Mouse (Mus musculus) intestine, postnatal 0 days (tissue): ENCODE measurements around the gene Fam81a. TPM values are rescaled to one million over a fixed set of nuclear protein-coding genes. Genes with fewer than 3 reads are reported as not detected.
A peak's percentile ranks its signal among the peaks of the same experiment; 100 is the strongest.

Source experiments
- ATAC-seq: fragments of 200-750 bp; cut with Nextera tagmentation; 2 replicates; pipeline ENCODE4 v1.8.0; 2017; ENCODE audit warnings: mild to moderate bottlenecking, moderate TSS enrichment, moderate library complexity
- H3K27ac ChIP-seq: fragments of 300-500 bp; sonication (generic); 2 replicates; pipeline ENCODE4 v1.5.1; 2014; ENCODE audit warnings: mild to moderate bottlenecking, low read depth, low read length, moderate library complexity
- H3K27me3 ChIP-seq: fragments of 300-500 bp; sonication (generic); replicated peaks from 2 replicates; pipeline ENCODE4 v1.6.1; 2014; ENCODE audit warnings: low read length, mixed read lengths; ENCODE audit not compliant: control insufficient read depth, insufficient read depth
- H3K36me3 ChIP-seq: fragments of 300-500 bp; sonication (generic); 2 replicates; pipeline ENCODE4 v1.6.1; 2014; ENCODE audit warnings: mild to moderate bottlenecking, moderate library complexity; ENCODE audit not compliant: control insufficient read depth, insufficient read depth
- H3K4me1 ChIP-seq: fragments of 300-500 bp; sonication (generic); replicated peaks from 2 replicates; pipeline ENCODE4 v1.6.1; 2014; ENCODE audit warnings: antibody characterized with exemption, low read length, mixed read lengths; ENCODE audit not compliant: control insufficient read depth, insufficient read depth
- H3K4me2 ChIP-seq: fragments of 300-500 bp; sonication (generic); replicated peaks from 2 replicates; pipeline ENCODE4 v1.6.1; 2014; ENCODE audit warnings: low read depth, mild to moderate bottlenecking, moderate library complexity
- H3K4me3 ChIP-seq: fragments of 300-500 bp; sonication (generic); 2 replicates; pipeline ENCODE4 v1.5.1; 2014; ENCODE audit warnings: low read depth, low read length
- H3K9ac ChIP-seq: fragments of 300-500 bp; sonication (generic); 2 replicates; pipeline ENCODE4 v1.6.1; 2014; ENCODE audit warnings: mild to moderate bottlenecking, low read depth, low read length
- H3K9me3 ChIP-seq: fragments of 300-500 bp; sonication (generic); 2 replicates; pipeline ENCODE4 v1.6.1; 2016; ENCODE audit warnings: mixed run types; ENCODE audit not compliant: control insufficient read depth
- CTCF ChIP-seq: sonication (generic); IDR thresholded peaks from 2 replicates; pipeline ENCODE4 v1.5.1; 2016; ENCODE audit warnings: low read depth, mild to moderate bottlenecking, control low read depth, antibody characterized with exemption, moderate library complexity
- WGBS: fragments of 180-500 bp; shearing (Covaris S2); extraction: QIAGEN DNeasy Blood & Tissue Kit; methylation state at CpG from one replicate; pipeline ENCODE4 v1.1.7; 2014; 5-methylcytosine and 5-hydroxymethylcytosine counted together
- polyA plus RNA-seq: library from polyadenylated mRNA; unstranded; fragments of >200 nt; fragmentation: Nextera tagmentation; extraction: Ambion mirVana; gene quantifications from 2 replicates; pipeline ENCODE4 v1.2.1, GENCODE M21; 2015

Fam81a gene
- polyA plus RNA-seq = 0.83 and 0.92 TPM in 2 replicates

GRCm38 (mm10) chr9:70142460-70142859, at the start of gene Fam81a:
TSS of gene Fam81a (minus strand) at chr9:70142560.
- H3K9ac ChIP-seq = 0 out of 2 replicates have a peak within 1 kb of the TSS, but pooled peaks have one; percentile 26
- ATAC-seq = no peak
- H3K27ac ChIP-seq = no peak within 1 kb of the TSS
- H3K36me3 ChIP-seq = no peaks in the 10 kb centered on the region
- WGBS = 65% methylated on average over 7 of the region's 7 CpGs
- peak within 1 kb of the TSS; percentile 52 for H3K4me3 ChIP-seq
- H3K9me3 ChIP-seq = no peaks in the 10 kb centered on the region
- H3K4me1 ChIP-seq = no peaks in the 10 kb centered on the region
- peak within 1 kb of the TSS; percentile 96 for H3K4me2 ChIP-seq
- H3K27me3 ChIP-seq = peaks cover 10% of the 10 kb centered on the region; the same call in 1 of the 2 replicates
- no peak for TF ChIP-seq CTCF

GRCm38 (mm10) chr9:70182639-70183038, 40.3 kb upstream of the Fam81a start:
- TF ChIP-seq CTCF = no peak
- no peak for ATAC-seq

GRCm38 (mm10) chr9:70181719-70182118, 39.4 kb upstream of the Fam81a start:
- Histone ChIP-seq H3K36me3 (no peaks in the 10 kb centered on the region), H3K9me3 (no peaks in the 10 kb centered on the region), H3K4me3 (no peak overlapping the region), H3K9ac (no peak overlapping the region), H3K4me1 (no peaks in the 10 kb centered on the region), H3K27me3 (no peaks in the 10 kb centered on the region), H3K4me2 (no peak overlapping the region), H3K27ac (no peak overlapping the region)
- no peak for TF ChIP-seq CTCF
- ATAC-seq = no peak
- 71% methylated on average over 12 of the region's 12 CpGs for WGBS

More at GRCm38 (mm10) chr9:70182639-70183038, 40.3 kb upstream of the Fam81a start:
- H3K4me1 ChIP-seq = no peaks in the 10 kb centered on the region
- H3K4me3 ChIP-seq = no peak overlapping the region
- no peaks in the 10 kb centered on the region for H3K36me3 ChIP-seq
- no peaks in the 10 kb centered on the region for H3K27me3 ChIP-seq
- H3K9ac ChIP-seq = no peak overlapping the region
- WGBS = 62% methylated on average over 7 of the region's 7 CpGs
- no peak overlapping the region for H3K4me2 ChIP-seq
- no peaks in the 10 kb centered on the region for H3K9me3 ChIP-seq
- H3K27ac ChIP-seq = no peak overlapping the region

GRCm38 (mm10) chr9:70176291-70176690, 33.9 kb upstream of the Fam81a start:
- no peak overlapping the region for H3K4me3 ChIP-seq

GRCm38 (mm10) chr9:70174896-70175295, 32.5 kb upstream of the Fam81a start:
- ATAC-seq = no peak
- Histone ChIP-seq H3K4me1 (no peaks in the 10 kb centered on the region), H3K36me3 (no peaks in the 10 kb centered on the region), H3K27ac (no peak overlapping the region), H3K4me3 (no peak overlapping the region), H3K9me3 (no peaks in the 10 kb centered on the region), H3K27me3 (no peaks in the 10 kb centered on the region), H3K4me2 (no peak overlapping the region), H3K9ac (no peak overlapping the region)
- TF ChIP-seq CTCF = no peak
- WGBS = 44% methylated on average over 6 of the region's 6 CpGs

More at GRCm38 (mm10) chr9:70176291-70176690, 33.9 kb upstream of the Fam81a start:
- H3K9ac ChIP-seq = no peak overlapping the region
- no peaks in the 10 kb centered on the region for H3K36me3 ChIP-seq
- no peaks in the 10 kb centered on the region for H3K27me3 ChIP-seq
- 75% methylated on average over 3 of the region's 3 CpGs for WGBS
- H3K4me2 ChIP-seq = no peak overlapping the region
- no peaks in the 10 kb centered on the region for H3K4me1 ChIP-seq
- no peak for ATAC-seq
- H3K9me3 ChIP-seq = no peaks in the 10 kb centered on the region
- no peak overlapping the region for H3K27ac ChIP-seq
- no peak for TF ChIP-seq CTCF

GRCm38 (mm10) chr9:70174291-70174848, 32.0 kb upstream of the Fam81a start:
- Histone ChIP-seq H3K9me3 (no peaks in the 10 kb centered on the region), H3K4me1 (no peaks in the 10 kb centered on the region), H3K4me3 (no peak overlapping the region), H3K9ac (no peak overlapping the region), H3K27ac (no peak overlapping the region), H3K27me3 (no peaks in the 10 kb centered on the region), H3K36me3 (no peaks in the 10 kb centered on the region), H3K4me2 (no peak overlapping the region)
- no peak for ATAC-seq
- no peak for TF ChIP-seq CTCF
- WGBS = 72% methylated on average over 4 of the region's 4 CpGs

GRCm38 (mm10) chr9:70168973-70169372, 26.6 kb upstream of the Fam81a start:
- Histone ChIP-seq H3K36me3 (no peaks in the 10 kb centered on the region), H3K4me3 (no peak overlapping the region), H3K27ac (no peak overlapping the region), H3K4me1 (no peaks in the 10 kb centered on the region), H3K4me2 (no peak overlapping the region), H3K9me3 (no peaks in the 10 kb centered on the region), H3K27me3 (no peaks in the 10 kb centered on the region), H3K9ac (no peak overlapping the region)
- 78% methylated on average over 7 of the region's 7 CpGs for WGBS
- no peak for ATAC-seq
- peak; percentile 62 for TF ChIP-seq CTCF
